Mouse (Mus musculus) spleen, embryonic (tissue): Measurements from ENCODE around the gene Zfpm1.

Experiments
- CTCF ChIA-PET: fragments of 350-600 bp; sonication (Branson Sonifier 250); formaldehyde crosslinking; loops from one replicate; lab custom pipeline; 2022; lab: Charles Lee

The Zfpm1 gene

GRCm38 (mm10) chr8:122296173-122297001 lies 14.4 kb downstream of the Zfpm1 start:
- CTCF ChIA-PET = no interaction called here

- CTCF ChIA-PET = no interaction called here
Measured at GRCm38 (mm10) chr8:122299581-122300254, 17.8 kb downstream of the Zfpm1 start.

- CTCF ChIA-PET = no interaction called here
Measured at GRCm38 (mm10) chr8:122301081-122301480, 19.1 kb downstream of the Zfpm1 start.

- CTCF ChIA-PET = interaction anchor here (0.6 kb wide), 1 partner anchor 70 kb away, joined by 4 read pairs; no protein-coding TSS in a partner anchor
Measured at GRCm38 (mm10) chr8:122301866-122302265, 19.9 kb downstream of the Zfpm1 start.

DNA sequence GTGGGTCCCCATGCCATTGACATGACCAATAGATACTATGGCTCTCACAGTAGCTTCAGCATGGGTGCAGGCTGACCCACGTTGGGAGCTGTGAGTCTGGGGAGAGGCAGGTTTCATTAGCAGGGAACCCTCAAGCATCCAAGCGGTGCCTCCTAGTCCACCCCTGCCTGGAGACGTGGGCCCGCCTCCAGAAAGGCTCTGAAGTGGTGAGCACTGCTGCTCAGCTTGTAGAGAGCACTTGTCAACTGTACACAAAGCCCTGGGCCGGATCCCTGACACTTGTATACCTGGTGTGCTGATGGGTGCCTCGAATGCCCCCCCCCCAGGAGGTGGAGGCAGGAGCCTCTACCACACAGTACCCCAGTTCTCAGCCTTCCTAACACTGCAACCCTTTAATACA lies 21.5 kb downstream of the Zfpm1 start:
- CTCF ChIA-PET = no interaction called here

DNA sequence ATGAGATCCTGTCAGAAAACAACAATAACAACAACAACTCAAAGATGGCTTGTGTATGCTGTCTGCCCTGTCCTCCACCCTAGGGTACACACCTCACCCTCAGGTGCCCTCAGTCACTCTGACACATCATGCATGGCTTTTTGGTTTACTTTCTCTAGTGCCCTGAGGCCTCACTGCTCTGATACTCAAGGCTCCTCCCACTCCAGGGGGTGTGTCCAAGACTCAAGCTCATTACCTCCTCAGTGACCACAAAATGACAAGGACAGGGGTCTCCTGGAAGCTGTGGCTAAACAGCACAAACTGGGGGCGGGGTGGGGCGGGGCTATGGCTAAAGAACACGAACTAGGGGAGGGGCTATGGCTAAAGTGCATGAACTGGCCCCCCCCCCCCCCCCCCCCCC lies 22.1 kb downstream of the Zfpm1 start:
- CTCF ChIA-PET = no interaction called here

GRCm38 (mm10) chr8:122306660-122307399 lies 24.9 kb downstream of the Zfpm1 start:
- CTCF ChIA-PET = interaction anchor here (0.6 kb wide), 1 partner anchor 1113 kb away, joined by 3 read pairs; no protein-coding TSS in a partner anchor

GRCm38 (mm10) chr8:122307836-122308235 lies 25.9 kb downstream of the Zfpm1 start:
- CTCF ChIA-PET = no interaction called here

- CTCF ChIA-PET = no interaction called here
Measured at GRCm38 (mm10) chr8:122309272-122309671, 27.3 kb downstream of the Zfpm1 start.

DNA sequence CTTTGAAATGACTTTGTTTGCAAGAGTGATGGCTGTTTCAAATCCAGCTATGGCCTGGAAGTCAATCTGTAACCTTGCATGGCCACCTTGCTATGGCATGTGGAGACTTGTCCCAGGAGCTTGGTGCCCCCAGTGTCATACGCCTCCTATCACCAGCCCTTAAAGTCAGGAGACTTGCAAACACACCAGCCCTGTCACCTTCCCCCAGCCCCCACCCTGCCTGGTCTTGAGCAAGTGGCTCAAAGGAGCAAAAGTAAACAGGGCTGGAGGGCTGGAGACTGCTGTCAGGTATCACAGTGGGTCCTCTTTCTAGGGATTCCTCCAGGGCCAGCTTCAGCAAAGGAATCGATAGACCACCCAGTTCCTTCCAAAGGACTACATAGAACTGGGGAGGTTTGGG lies 29.2 kb downstream of the Zfpm1 start:
- CTCF ChIA-PET = no interaction called here

DNA sequence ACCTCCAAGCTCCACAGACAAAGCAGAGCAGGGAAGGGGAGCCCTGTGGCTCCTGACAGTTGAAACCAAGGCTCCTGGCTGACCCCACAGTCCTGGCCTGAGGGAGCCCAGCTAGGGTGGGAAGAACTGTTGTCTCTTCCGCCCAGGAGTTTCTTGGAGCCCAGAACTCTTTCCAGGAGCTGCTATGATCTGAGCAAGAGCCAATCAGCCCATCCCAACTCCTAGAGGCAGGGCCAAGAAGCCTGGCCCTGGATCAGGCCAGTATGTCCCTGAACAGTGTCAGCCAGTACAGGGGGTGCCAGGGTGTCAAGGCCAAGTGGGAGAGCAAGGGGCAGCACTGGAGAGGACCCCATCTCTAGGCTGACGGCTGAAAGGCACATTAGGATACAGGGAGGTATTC lies 30.6 kb downstream of the Zfpm1 start:
- CTCF ChIA-PET = interaction anchor here (0.7 kb wide), 1 partner anchor 29 kb away, joined by 3 read pairs; no protein-coding TSS in a partner anchor

DNA sequence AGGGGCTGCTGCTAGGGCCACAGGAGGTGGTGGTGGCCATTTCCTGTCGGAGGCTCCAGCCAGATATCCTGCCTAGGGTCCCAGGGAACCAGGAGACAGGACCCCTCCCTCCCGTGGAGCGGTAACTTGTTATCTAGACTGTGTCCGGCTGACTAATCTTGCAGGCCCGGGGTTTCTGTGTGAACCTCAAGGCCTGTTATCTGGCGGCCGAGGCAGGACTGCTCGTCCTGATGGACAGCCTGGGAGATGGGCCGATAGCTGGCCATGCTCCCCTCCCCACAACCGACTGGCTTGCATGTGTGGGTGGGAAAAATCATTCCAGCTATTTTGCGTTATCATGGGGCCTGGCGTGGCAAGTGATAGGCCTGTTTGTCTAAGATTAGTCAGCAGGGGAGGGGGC lies 31.4 kb downstream of the Zfpm1 start:
- CTCF ChIA-PET = no interaction called here

GRCm38 (mm10) chr8:122314899-122315496 lies 33.1 kb downstream of the Zfpm1 start:
- CTCF ChIA-PET = interaction anchor here (0.6 kb wide), 1 partner anchor 1063 kb away, joined by 3 read pairs; no protein-coding TSS in a partner anchor

GRCm38 (mm10) chr8:122316402-122316801 lies 34.5 kb downstream of the Zfpm1 start:
- CTCF ChIA-PET = interaction anchor here (0.5 kb wide), 1 partner anchor 62 kb away, joined by 4 read pairs; no protein-coding TSS in a partner anchor

GRCm38 (mm10) chr8:122317918-122318475 lies 36.1 kb downstream of the Zfpm1 start:
- CTCF ChIA-PET = no interaction called here

- CTCF ChIA-PET = no interaction called here
Measured at GRCm38 (mm10) chr8:122319045-122319707, 37.2 kb downstream of the Zfpm1 start.

- CTCF ChIA-PET = no interaction called here
Measured at GRCm38 (mm10) chr8:122319708-122320075, 37.8 kb downstream of the Zfpm1 start.

- CTCF ChIA-PET = no interaction called here
Measured at GRCm38 (mm10) chr8:122320541-122320940, 38.6 kb downstream of the Zfpm1 start.

DNA sequence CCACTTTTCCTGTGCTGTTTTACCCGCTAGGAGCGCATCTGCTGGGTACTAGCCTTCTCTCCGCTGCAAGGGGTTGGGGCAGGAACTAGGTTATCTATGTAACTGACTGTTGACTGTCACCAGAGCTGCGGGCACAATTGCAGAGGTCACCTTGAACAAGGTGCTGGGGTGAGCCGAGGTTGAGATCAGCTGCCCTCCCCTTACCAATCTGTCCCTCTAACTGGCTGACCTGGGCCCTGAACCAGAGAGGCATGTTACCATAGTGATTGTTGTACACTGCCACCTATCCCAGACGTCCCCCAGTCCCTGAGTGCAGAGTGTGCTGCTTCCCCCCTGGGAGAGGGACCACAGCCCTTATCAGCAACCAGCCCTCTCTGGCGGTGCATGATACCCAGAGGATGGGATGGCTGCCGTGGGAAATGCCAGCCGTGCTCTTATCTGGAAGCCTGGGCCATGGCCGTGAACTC lies 39.5 kb downstream of the Zfpm1 start:
- CTCF ChIA-PET = no interaction called here

GRCm38 (mm10) chr8:122322126-122322525 lies 40.2 kb downstream of the Zfpm1 start:
- CTCF ChIA-PET = no interaction called here

DNA sequence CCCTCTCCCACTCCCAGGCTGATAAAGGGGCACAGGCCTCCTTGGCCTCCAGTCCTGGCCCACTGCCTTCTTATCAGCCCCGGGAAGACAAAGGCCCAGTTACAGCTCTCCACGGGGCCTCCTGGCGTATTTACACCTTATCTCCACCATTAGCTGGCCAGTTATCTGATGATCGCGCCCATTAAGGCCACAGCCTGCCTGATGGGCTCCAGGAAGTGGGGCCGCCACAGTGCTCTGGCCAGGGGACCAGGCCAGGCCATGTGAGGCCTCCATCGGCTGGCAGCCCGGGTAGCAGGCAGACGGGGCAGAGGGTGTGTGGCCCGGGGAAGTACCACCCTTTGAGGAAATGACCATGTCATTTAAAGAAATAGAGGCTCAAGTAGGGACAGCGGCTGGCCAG lies 40.9 kb downstream of the Zfpm1 start:
- CTCF ChIA-PET = no interaction called here
